Mouse (Mus musculus): ENCODE measurements at regions not wholly inside any gene's neighbourhood (a gene's known extent, or its start where the extent isn't known, plus 50 kb on each side); places are given as distances from the start of the nearest gene placed in this dataset.

DNA sequence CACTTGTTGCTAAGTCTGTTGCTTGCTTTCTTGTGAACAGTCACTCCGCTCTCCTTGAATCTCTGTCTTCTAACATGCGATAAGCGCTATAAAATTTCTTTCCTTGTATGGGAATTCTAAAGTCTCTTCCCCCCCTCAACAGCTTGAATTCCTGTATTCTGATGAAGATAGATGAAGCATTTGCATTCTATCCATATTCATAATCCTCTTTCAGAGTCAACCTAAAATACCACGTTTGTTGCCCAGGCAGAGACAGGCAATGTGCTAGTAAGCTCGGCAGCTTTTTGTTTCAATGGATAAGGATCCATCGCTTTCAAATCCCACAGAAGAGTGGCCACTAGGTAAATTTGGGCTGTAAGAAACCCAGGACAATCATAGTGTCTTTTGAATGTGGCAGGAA, 268.5 kb upstream of the Adgrl2 start:
- H3K9me3 ChIP-seq, result no peaks in the 10 kb centered on the region
- H3K4me3 ChIP-seq, result no peak overlapping the region
- H3K4me1 ChIP-seq, result 0 out of 2 replicates have a peak, but pooled peaks cover 3% of the 10 kb centered on the region
- H3K27me3 ChIP-seq (replicated peaks; ENCODE audit: low read depth, poor library complexity, severe bottlenecking), result no peaks in the 10 kb centered on the region
- H3K27ac ChIP-seq (replicated peaks), result no peak overlapping the region
- no peak for DNase-seq (ENCODE audit: low spot score)
- H3K36me3 ChIP-seq (replicated peaks), result no peaks in the 10 kb centered on the region
- WGBS, result 86% methylated on average over 6 of the region's 6 CpGs

DNA sequence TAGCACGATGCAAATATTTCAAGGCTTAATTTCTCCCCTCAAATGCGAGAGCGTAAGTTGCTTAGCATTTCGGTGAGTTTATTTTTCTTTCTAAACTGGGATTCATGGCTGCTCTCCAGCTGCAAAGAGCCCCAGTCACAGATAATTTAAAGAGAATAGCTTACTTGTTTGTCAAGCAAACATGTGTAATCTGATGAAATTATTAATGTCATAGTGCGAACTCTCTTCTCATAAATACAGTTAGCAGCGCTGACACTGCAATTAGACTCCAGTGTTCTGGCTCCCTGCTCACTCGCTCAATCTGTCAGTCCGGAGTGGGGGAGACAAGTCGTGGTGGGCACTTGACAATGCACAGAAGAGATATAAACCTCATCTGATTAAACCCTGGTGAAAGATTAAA, 266.5 kb upstream of the Adgrl2 start:
- Histone ChIP-seq H3K9me3 (no peaks in the 10 kb centered on the region), H3K27ac (replicated peaks) (no peak overlapping the region), H3K4me3 (no peak overlapping the region), H3K4me1 (peaks cover 3% of the 10 kb centered on the region; the same call in 1 of the 2 replicates), H3K36me3 (replicated peaks) (no peaks in the 10 kb centered on the region), H3K27me3 (replicated peaks; ENCODE audit: low read depth, poor library complexity, severe bottlenecking) (peaks cover 4% of the 10 kb centered on the region; the same call in 1 of the 2 replicates)
- no peak for DNase-seq (ENCODE audit: low spot score)
- 77% methylated on average over 9 of the region's 9 CpGs for WGBS

DNA sequence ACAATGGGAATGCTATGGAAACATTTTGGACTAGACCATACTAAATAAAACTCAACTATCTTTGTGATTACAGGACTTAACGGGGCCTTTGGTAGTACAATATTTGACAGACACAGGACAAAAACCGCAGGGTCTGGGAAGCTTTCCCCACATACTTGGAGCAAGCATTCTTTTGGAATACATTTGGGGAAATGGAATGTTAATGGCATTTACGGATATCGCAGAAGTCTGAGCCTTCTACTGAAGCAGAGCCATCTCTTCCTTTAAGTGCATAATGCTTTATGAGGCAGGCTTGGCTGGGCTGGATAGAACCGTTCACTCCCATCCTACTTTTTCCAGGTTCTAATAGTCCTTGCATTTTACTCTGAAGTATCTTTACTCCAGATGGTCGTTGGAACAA, 262.7 kb upstream of the Adgrl2 start:
- H3K9me3 ChIP-seq, result no peaks in the 10 kb centered on the region
- 90% methylated on average over 6 of the region's 6 CpGs for WGBS
- H3K27me3 ChIP-seq (replicated peaks; ENCODE audit: low read depth, poor library complexity, severe bottlenecking), result peaks cover 14% of the 10 kb centered on the region
- no peak for DNase-seq (ENCODE audit: low spot score)
- H3K27ac ChIP-seq (replicated peaks), result no peak overlapping the region
- H3K36me3 ChIP-seq (replicated peaks), result no peaks in the 10 kb centered on the region
- peaks cover 9% of the 10 kb centered on the region; the same call in 1 of the 2 replicates for H3K4me1 ChIP-seq
- no peak overlapping the region for H3K4me3 ChIP-seq

DNA sequence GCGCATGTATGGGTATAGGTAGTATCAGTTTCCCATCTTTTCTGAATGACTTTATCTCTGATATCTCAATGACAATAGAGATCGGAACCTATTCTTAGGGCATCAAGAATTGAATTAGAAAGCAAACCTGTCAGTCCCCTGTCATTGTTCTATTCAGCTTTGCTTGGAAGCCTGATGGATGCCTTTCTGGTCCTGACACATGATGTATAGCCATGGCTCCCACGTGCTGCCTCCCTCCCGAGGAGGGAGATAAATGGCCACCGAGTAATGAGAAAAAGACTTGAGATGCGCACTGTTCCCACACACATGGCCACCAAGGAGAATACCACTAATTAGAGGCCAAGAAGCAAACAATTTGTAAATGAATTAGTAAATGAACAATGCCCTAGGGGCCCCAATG, 261.8 kb upstream of the Adgrl2 start:
- WGBS, result 63% methylated on average over 6 of the region's 6 CpGs
- no peak overlapping the region for H3K27ac ChIP-seq (replicated peaks)
- peaks cover 13% of the 10 kb centered on the region; the same call in 1 of the 2 replicates for H3K4me1 ChIP-seq

DNA sequence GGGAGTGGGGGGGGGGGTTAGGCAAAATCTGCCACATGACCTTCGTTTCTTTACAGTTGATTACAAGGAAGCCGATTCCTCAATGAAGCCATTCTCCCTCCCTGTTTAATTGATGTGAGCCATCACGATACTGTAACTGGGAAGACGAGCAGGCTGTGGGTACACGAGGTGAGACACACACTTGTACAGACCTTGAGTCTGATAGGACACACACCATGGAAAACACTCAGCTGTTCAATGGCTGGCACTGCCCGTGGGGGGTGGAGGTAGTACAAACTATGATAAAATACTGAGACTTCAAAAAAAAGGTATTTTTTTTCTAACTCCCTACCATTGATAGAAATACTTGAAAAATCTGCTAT, 257.3 kb upstream of the Adgrl2 start:
- 80% methylated on average over 6 of the region's 6 CpGs for WGBS
- no peak for DNase-seq (ENCODE audit: low spot score)

More for the DNA sequence above, 261.8 kb upstream of the Adgrl2 start:
- Histone ChIP-seq H3K27me3 (replicated peaks; ENCODE audit: low read depth, poor library complexity, severe bottlenecking) (peaks cover 14% of the 10 kb centered on the region), H3K4me3 (no peak overlapping the region), H3K36me3 (replicated peaks) (no peaks in the 10 kb centered on the region), H3K9me3 (no peaks in the 10 kb centered on the region)
- DNase-seq (ENCODE audit: low spot score), result no peak

DNA sequence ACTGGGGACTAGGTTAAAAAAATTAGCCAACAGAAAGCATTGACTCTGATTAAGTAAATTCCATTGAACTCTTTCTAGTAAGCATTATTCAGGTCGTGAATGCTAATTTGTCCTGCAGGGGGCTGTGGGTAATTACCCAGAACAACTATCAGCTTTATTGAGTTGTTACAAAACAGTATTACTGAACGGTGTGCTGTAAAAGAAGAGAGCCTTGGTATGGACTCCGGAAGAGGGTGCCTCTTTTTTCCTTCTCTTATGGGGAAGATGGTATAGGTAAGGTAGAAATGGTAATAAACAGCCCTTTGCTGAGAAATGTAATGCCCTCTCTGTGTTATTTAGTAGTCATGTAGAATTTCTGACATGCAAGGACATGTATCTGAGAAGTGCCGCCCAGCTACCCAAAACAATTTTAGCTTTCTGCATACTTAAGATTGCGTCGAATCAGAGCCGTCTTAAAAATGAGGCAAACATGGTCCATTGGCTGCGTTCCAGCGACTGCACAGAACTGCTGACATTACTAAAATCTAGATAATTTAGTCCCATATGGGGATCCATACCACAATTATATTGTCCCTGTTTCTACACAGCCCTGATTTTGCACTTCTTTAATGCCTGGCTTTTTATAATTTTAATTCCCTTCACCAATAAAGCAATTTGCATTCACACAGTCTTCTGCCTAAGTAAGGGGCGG, 256.7 kb upstream of the Adgrl2 start:
- peaks cover 15% of the 10 kb centered on the region; the same call in 1 of the 2 replicates for H3K4me1 ChIP-seq
- no peak overlapping the region for H3K4me3 ChIP-seq
- no peaks in the 10 kb centered on the region for H3K9me3 ChIP-seq
- WGBS, result 77% methylated on average over 10 of the region's 10 CpGs
- H3K27ac ChIP-seq (replicated peaks), result no peak overlapping the region
- H3K27me3 ChIP-seq (replicated peaks; ENCODE audit: low read depth, poor library complexity, severe bottlenecking), result peaks cover 10% of the 10 kb centered on the region; the same call in 1 of the 2 replicates
- no peak for DNase-seq (ENCODE audit: low spot score)
- H3K36me3 ChIP-seq (replicated peaks), result no peaks in the 10 kb centered on the region

More for the DNA sequence above, 257.3 kb upstream of the Adgrl2 start:
- peaks cover 15% of the 10 kb centered on the region for H3K4me1 ChIP-seq
- no peak overlapping the region for H3K4me3 ChIP-seq
- no peaks in the 10 kb centered on the region for H3K36me3 ChIP-seq (replicated peaks)
- no peak overlapping the region for H3K27ac ChIP-seq (replicated peaks)
- H3K9me3 ChIP-seq, result no peaks in the 10 kb centered on the region
- peaks cover 10% of the 10 kb centered on the region; the same call in 1 of the 2 replicates for H3K27me3 ChIP-seq (replicated peaks; ENCODE audit: low read depth, poor library complexity, severe bottlenecking)

DNA sequence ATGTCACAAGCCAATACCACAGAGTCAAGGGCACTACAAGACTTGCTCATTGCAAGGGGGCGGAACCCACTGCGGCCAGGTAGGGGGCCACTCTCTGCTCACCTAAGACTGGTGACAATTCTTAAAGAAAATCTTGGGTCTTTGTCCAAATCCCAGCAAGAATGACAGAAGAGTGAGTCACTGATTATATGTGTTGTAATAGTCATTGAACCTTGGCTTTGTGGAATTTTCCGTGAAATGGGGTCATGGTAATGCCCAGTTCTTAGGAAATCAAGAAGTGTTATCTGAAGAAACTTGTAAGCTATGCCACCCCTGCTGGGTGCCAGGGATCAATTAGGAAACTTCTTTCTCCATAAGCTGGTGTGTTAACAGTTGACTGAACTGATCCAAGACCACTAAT, 249.3 kb upstream of the Adgrl2 start:
- H3K9me3 ChIP-seq, result no peaks in the 10 kb centered on the region
- H3K4me3 ChIP-seq, result no peak overlapping the region
- 99% methylated on average over 3 of the region's 3 CpGs for WGBS
- H3K4me1 ChIP-seq, result no peaks in the 10 kb centered on the region; the same call in 1 of the 2 replicates
- no peaks in the 10 kb centered on the region for H3K36me3 ChIP-seq (replicated peaks)
- no peak for DNase-seq (ENCODE audit: low spot score)
- no peaks in the 10 kb centered on the region for H3K27me3 ChIP-seq (replicated peaks; ENCODE audit: low read depth, poor library complexity, severe bottlenecking)
- H3K27ac ChIP-seq (replicated peaks), result no peak overlapping the region

DNA sequence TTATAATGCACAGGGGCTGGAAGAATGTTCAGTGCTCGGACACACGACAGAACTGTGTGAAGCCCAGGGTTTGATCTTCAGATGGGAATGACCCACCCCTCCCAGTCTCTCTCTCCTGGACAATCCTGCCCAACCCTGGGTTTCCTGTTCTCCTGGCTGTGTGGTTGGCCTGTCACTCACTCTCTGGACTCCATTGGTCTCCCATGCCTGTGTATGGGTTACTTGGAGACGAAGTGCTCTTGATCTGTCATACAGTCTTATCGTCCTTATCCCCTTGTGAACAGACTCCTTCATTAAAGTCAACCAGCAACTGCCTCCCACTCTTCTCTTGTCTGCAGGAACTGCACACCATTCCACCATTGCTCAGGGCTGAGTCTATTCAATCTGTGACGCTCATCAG, 247.7 kb upstream of the Adgrl2 start:
- H3K4me1 ChIP-seq, result no peaks in the 10 kb centered on the region; the same call in none of the 2 replicates
- H3K36me3 ChIP-seq (replicated peaks), result no peaks in the 10 kb centered on the region
- H3K9me3 ChIP-seq, result no peaks in the 10 kb centered on the region
- 89% methylated on average over 5 of the region's 5 CpGs for WGBS
- DNase-seq (ENCODE audit: low spot score), result no peak
- no peaks in the 10 kb centered on the region for H3K27me3 ChIP-seq (replicated peaks; ENCODE audit: low read depth, poor library complexity, severe bottlenecking)
- H3K4me3 ChIP-seq, result no peak overlapping the region
- H3K27ac ChIP-seq (replicated peaks), result no peak overlapping the region

DNA sequence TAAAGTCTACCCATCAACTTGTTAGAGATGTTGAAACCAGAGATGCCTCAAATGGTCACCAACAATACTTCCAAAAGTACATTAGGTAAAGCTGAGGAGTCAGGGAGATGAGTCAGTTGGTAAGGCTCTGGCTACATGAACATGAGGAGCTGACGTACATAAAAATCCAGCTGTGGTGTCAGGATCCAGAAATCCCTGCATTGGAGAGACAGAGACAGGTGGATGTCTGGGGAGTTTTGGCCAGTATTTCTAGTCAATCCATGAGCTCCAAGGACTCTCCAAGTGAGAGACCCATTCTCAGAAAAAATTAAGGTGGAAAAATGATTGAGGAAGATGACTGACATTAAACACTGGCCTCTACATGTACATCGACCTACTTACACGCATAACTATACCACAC, 244.8 kb upstream of the Adgrl2 start:
- H3K36me3 ChIP-seq (replicated peaks), result no peaks in the 10 kb centered on the region
- DNase-seq (ENCODE audit: low spot score), result no peak
- no peak overlapping the region for H3K4me3 ChIP-seq
- 93% methylated on average over 3 of the region's 3 CpGs for whole genome bisulfite sequencing
- no peaks in the 10 kb centered on the region; the same call in 1 of the 2 replicates for H3K4me1 ChIP-seq
- no peaks in the 10 kb centered on the region for H3K9me3 ChIP-seq
- H3K27ac ChIP-seq (replicated peaks), result no peak overlapping the region
- no peaks in the 10 kb centered on the region for H3K27me3 ChIP-seq (replicated peaks; ENCODE audit: low read depth, poor library complexity, severe bottlenecking)

DNA sequence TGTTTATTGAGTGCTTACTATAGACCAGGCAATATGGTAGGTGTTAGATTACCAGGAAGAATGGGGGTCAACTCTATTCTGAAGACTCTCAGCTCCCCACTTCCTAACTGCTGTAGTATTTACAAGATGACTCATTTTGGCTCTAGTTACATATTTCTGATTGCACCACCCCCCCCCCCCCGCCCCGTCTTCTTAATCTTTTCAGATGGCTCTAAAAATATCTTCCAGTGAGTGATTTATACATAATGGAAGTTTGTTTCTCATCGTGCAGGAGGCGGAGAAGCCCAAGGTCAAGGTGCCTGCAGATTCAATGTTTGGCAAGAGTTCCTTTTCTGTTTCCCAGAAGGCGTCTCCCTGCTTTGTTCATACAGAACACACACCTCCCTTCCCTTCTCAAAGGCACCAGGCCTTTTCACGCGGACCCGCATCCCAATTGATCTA, 243.4 kb upstream of the Adgrl2 start:
- no peak overlapping the region for H3K4me3 ChIP-seq
- DNase-seq (ENCODE audit: low spot score), result no peak
- H3K27me3 ChIP-seq (replicated peaks; ENCODE audit: low read depth, poor library complexity, severe bottlenecking), result no peaks in the 10 kb centered on the region
- no peak overlapping the region for H3K27ac ChIP-seq (replicated peaks)
- no peaks in the 10 kb centered on the region for H3K36me3 ChIP-seq (replicated peaks)
- WGBS, result 88% methylated on average over 8 of the region's 8 CpGs
- no peaks in the 10 kb centered on the region for H3K9me3 ChIP-seq
- no peaks in the 10 kb centered on the region; the same call in 1 of the 2 replicates for H3K4me1 ChIP-seq

DNA sequence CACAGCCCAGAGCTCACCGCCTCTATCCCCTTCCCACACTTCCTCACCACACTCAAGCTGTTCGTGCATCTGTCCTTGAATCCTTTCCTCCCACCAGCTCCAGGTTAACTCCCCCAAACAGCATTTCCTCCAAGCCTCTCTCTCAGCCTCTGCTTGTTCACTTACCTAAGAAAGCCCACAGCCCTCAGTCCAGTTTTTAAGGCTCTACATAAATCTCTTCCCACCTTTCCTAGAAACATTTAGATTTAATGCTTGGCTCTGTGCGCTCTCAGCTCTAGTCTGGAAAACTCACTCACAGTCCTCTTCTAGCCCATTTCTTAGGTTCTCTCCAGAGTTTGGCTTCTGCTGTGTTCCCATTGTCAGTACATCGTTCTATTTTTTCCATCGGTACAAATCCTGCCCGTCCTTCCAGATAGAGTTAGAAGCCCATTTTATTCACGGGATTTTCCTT, 242.9 kb upstream of the Adgrl2 start:
- Histone ChIP-seq H3K4me1 (no peaks in the 10 kb centered on the region; the same call in 1 of the 2 replicates), H3K4me3 (no peak overlapping the region), H3K36me3 (replicated peaks) (no peaks in the 10 kb centered on the region), H3K27ac (replicated peaks) (no peak overlapping the region), H3K9me3 (no peaks in the 10 kb centered on the region), H3K27me3 (replicated peaks; ENCODE audit: low read depth, poor library complexity, severe bottlenecking) (no peaks in the 10 kb centered on the region)
- DNase-seq (ENCODE audit: low spot score), result no peak
- WGBS, result 88% methylated on average over 7 of the region's 7 CpGs

DNA sequence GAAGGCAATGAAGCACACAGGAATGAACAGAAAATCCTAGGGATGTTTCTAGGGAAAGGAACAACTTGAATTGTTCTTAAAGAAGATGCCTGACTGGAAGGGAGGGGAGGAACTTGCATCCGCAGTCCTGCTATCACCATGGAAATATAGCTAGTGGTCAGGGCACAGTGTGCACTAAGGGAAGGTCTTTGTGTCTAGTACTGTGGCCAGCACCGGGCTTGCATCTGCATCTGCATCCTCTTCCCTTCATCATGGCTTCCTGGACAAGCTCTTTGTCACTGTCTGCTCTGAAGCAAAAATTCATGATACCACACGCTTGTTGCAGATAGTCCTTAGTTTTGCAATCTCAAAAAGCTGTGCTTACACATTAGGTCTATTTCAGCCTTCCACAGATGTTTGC, 241.0 kb upstream of the Adgrl2 start:
- Histone ChIP-seq H3K9me3 (no peaks in the 10 kb centered on the region), H3K27me3 (replicated peaks; ENCODE audit: low read depth, poor library complexity, severe bottlenecking) (no peaks in the 10 kb centered on the region), H3K4me3 (no peak overlapping the region), H3K27ac (replicated peaks) (no peak overlapping the region), H3K4me1 (no peaks in the 10 kb centered on the region; the same call in 1 of the 2 replicates), H3K36me3 (replicated peaks) (no peaks in the 10 kb centered on the region)
- 93% methylated on average over 3 of the region's 3 CpGs for WGBS
- no peak for DNase-seq (ENCODE audit: low spot score)

DNA sequence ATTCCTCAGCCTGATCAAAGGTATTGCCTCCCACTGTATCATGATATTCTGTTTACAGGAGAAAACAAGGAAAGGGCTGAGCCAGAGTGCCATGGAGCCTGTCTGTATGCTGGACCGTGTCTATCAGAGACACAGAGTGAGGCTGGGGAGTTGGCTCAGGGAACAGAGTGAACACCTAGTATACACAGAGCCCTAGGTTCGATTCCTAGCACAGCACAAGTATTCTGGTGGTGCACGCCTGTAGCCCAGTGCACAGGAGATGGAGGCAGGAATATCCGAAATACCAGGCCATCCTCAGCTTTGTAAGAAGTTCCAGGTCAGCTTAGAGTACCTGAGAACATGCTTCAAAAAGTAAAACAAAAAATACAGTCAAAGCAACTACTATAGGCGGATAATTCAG, 237.2 kb upstream of the Adgrl2 start:
- H3K27ac ChIP-seq (replicated peaks), result no peak overlapping the region
- no peaks in the 10 kb centered on the region for H3K27me3 ChIP-seq (replicated peaks; ENCODE audit: low read depth, poor library complexity, severe bottlenecking)
- no peaks in the 10 kb centered on the region for H3K9me3 ChIP-seq
- no peak for DNase-seq (ENCODE audit: low spot score)
- no peak overlapping the region for H3K4me3 ChIP-seq
- WGBS, result 85% methylated on average over 5 of the region's 5 CpGs
- no peaks in the 10 kb centered on the region for H3K4me1 ChIP-seq
- no peaks in the 10 kb centered on the region for H3K36me3 ChIP-seq (replicated peaks)
